Mouse (Mus musculus) G1E (cell line): ENCODE measurements around the gene Ipo13.

Experiments used
- CTCF ChIP-seq: IDR thresholded peaks from 2 replicates; pipeline ENCODE4 v1.5.1; 2012; ENCODE audit warnings: low read depth, low read length, inconsistent platforms, mixed read lengths
- POLR2AphosphoS5 ChIP-seq: IDR thresholded peaks from 2 replicates; pipeline ENCODE4 v1.6.1; 2012; ENCODE audit warnings: low read depth, low read length, inconsistent platforms; ENCODE audit not compliant: insufficient replicate concordance

GRCm38 (mm10) chr4:117872471-117872886 is 42.3 kb downstream of the Ipo13 start, which contains the start of gene Ccdc24:
- TF ChIP-seq CTCF (no peak), POLR2AphosphoS5 (no peak)
